Comparison of ENCODE assay signal across 7 mouse cellular contexts in the genomic region with DNA sequence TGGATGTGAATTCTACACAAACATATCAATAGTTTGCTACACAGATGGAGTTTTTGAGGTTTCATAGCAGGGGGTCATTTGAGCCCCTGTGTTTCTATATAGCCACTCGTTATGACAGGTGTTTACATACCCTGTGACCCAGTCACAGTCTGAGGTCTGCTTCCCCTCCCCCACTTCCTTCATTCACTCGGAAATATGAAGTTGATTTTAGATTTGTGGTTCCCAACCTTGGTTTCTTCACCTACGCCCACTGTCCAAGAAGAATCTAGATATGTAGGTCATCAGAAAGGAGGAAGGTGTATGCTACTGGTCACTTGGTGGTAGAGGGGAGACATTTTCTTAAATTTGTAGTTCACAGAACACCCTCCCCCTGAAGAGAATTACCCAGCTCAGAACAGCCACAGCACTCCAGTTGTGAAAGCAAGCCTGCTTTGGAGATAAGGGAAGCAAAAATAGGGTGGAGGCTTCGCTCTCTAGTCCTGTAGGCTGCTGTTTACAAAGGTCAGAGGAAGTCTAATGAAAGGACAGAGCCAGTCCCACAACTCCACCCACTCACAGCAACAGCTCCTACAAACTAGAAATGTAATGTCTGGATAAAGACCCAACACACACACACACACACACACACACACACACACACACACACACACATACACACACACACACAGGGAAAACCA. TPM values are rescaled to one million over a fixed set of nuclear protein-coding genes. Genes with fewer than 3 reads are reported as not detected.
DNase-seq lines count a peak whose midpoint lies in the region; ATAC-seq and TF ChIP-seq lines count a peak whose summit lies in the region.

No protein-coding gene starts in this region.

- peaks cover 2% of the 10 kb centered on the region; the same call in 1 of the 2 replicates for H3K9me3 ChIP-seq in G1E (replicated peaks)
- peaks cover 4% of the 10 kb centered on the region; the same call in 1 of the 2 replicates for H3K9me3 ChIP-seq in hindbrain, embryonic 16.5 days (ENCODE audit: control insufficient read depth, low read length)

- no peak for TF ChIP-seq CTCF in G1E (IDR thresholded peaks at IDR 0.05; ENCODE audit: low read depth, low read length)

- H3K36me3 ChIP-seq in G1E (replicated peaks) (no peaks in the 10 kb centered on the region), macrophage (ENCODE audit: inconsistent target) (no peaks in the 10 kb centered on the region)
- no peaks in the 10 kb centered on the region for H3K36me3 ChIP-seq in hindbrain, embryonic 16.5 days (ENCODE audit: control insufficient read depth, insufficient read depth, low read length)

- peaks cover 31% of the 10 kb centered on the region for H3K4me1 ChIP-seq in G1E (ENCODE audit: insufficient read depth, low read depth, low read length)
- H3K4me1 ChIP-seq in hindbrain, embryonic 16.5 days (ENCODE audit: control insufficient read depth, insufficient read depth, low read depth, low read length) = no peaks in the 10 kb centered on the region

- H3K27ac ChIP-seq in macrophage = peak overlapping the region; percentile 43
- H3K27ac ChIP-seq in hindbrain, embryonic 16.5 days (ENCODE audit: low read depth, low read length) = no peak overlapping the region

- no peak overlapping the region for H3K4me2 ChIP-seq in hindbrain, embryonic 16.5 days (ENCODE audit: low read length)

- ATAC-seq in G1E (ENCODE audit: extremely low read depth, insufficient number of reproducible peaks, low FRiP score, poor library complexity, severe bottlenecking) = peak; percentile 88
- ATAC-seq in hindbrain, embryonic 16.5 days = no peak

- H3K4me3 ChIP-seq in G1E (ENCODE audit: low read depth, low read length) (peak overlapping the region; percentile 37; the same call in 1 of the 2 replicates), macrophage (ENCODE audit: inconsistent target) (no peak overlapping the region)
- H3K4me3 ChIP-seq in hindbrain, embryonic 16.5 days (ENCODE audit: low read length) = no peak overlapping the region

- WGBS in macrophage (ENCODE audit: missing documents) = 3% methylated on average over 4 of the region's 4 CpGs
- WGBS in hindbrain, embryonic 16.5 days = 71% methylated on average over 4 of the region's 4 CpGs

- no peaks in the 10 kb centered on the region for H3K79me2 ChIP-seq in macrophage (ENCODE audit: inconsistent target)

- peak; percentile 68 for DNase-seq in G1E (ENCODE audit: low spot score)
- peak; percentile 39 for DNase-seq in c-Kit-negative CD71-positive TER-119-positive erythroid progenitor cells, embryonic 14.5 days (ENCODE audit: low read depth, low spot score)
- DNase-seq in induced T-regulatory cell, adult 2 months (ENCODE audit: low read depth) = peak; percentile 82
- DNase-seq in embryo, embryonic 9.5 days (ENCODE audit: extremely low spot score) = no peak
- no peak for DNase-seq in right cerebral cortex, postnatal 10 days (ENCODE audit: low spot score in 2 of 2)

- no peak overlapping the region for H3K9ac ChIP-seq in hindbrain, embryonic 16.5 days (ENCODE audit: low read depth, low read length)

- peaks cover 4% of the 10 kb centered on the region; the same call in 1 of the 2 replicates for H3K27me3 ChIP-seq in G1E (ENCODE audit: insufficient read depth, low read length)
- no peaks in the 10 kb centered on the region for H3K27me3 ChIP-seq in hindbrain, embryonic 16.5 days (replicated peaks; ENCODE audit: control insufficient read depth, insufficient read depth, low read length)

RNA-seq across cellular contexts. Expression of a gene that starts 43.0 kb away (rescaled TPM):
- total RNA-seq in G1E (2014; fragmentation: Nextera tagmentation) (156 and 158 TPM in 2 replicates), G1E (2017) (83.2 and 92.9 TPM in 2 replicates)
- polyA plus RNA-seq in G1E (2012) (90.5 and 96.2 TPM in 2 replicates), macrophage (2018) (56.6 to 88.8 TPM (median 62.9 TPM) in 3 replicates)
- total RNA-seq in macrophage (2018; cell fraction: chromatin; rRNA removed) = 100 to 1,000 TPM in 1 of 26 experiments, 10 to 100 TPM in 25; 41.8 to 107 (median 67.7) TPM
- total RNA-seq in macrophage (2018; cell fraction: cytosol; rRNA removed) = 10 to 100 TPM; 48.2 to 77.8 (median 57.2) TPM
- 10 to 100 TPM; 35.1 to 89.9 (median 60.8) TPM for total RNA-seq in macrophage (2018; cell fraction: nucleus; rRNA removed)
- polyA plus RNA-seq in hindbrain, embryonic 16.5 days (2015; fragmentation: Nextera tagmentation; extraction: Ambion mirVana) = 14.6 and 18.5 TPM in 2 replicates

Comparison
In these comparisons a context has a peak if more than half of its experiments do, and no peak if none do; other contexts are left out.
1. DNase-seq: peak in G1E (single experiment), c-Kit-negative CD71-positive TER-119-positive erythroid progenitor cells, embryonic 14.5 days (single experiment) and induced T-regulatory cell, adult 2 months (single experiment); none in embryo, embryonic 9.5 days (single experiment) and right cerebral cortex, postnatal 10 days (0 of 2).